Mouse (Mus musculus): ENCODE measurements around the gene Plekha8. TPM values are rescaled to one million over a fixed set of nuclear protein-coding genes. Genes with fewer than 3 reads are reported as not detected.

Gene Plekha8
- 4.0 TPM for polyA plus RNA-seq (2017; shearing (Covaris generic))

DNA sequence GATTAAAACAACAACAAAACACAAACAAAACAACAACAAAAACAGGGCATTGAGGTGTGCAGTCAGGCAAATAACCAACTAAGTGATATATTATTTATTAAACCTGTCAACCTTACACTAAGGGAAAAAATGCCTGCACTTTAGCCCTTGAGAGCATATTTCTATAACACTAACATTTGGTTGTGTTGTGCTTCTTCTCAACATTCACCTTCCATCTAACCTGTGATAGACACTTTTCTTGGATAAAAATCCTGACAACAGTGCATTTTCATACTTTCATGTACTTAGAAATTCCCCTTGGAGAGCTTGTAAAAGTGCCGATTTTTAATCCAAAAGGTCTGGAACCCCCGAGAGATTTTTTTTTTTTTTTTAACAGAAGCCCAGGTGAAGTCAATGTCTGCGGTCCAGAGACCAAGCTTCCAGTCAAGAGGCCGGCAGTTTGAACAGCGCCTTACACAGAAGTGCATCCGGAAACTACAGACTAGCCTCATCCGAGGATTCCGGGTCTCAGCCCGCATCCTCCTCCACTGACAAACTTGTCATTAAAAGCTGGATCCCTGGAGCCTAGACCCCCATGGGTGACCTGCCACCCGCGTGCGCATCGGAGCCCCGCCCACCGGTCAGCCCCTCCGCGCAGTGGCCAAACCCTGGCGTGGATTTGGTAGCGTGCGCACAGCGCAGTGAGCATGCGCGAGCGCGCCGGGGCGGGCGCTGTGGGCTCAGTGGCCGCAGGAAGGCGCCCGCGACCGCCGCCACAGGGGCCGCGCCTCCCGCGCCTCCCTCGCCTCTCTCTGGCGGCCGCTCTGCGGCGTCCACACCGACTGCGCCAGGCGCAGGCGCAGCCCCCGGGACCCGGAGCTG is at the start of gene Plekha8:
Plekha8 (plus strand) TSS at position 643 of the 861 bp plus-strand sequence.

DNA sequence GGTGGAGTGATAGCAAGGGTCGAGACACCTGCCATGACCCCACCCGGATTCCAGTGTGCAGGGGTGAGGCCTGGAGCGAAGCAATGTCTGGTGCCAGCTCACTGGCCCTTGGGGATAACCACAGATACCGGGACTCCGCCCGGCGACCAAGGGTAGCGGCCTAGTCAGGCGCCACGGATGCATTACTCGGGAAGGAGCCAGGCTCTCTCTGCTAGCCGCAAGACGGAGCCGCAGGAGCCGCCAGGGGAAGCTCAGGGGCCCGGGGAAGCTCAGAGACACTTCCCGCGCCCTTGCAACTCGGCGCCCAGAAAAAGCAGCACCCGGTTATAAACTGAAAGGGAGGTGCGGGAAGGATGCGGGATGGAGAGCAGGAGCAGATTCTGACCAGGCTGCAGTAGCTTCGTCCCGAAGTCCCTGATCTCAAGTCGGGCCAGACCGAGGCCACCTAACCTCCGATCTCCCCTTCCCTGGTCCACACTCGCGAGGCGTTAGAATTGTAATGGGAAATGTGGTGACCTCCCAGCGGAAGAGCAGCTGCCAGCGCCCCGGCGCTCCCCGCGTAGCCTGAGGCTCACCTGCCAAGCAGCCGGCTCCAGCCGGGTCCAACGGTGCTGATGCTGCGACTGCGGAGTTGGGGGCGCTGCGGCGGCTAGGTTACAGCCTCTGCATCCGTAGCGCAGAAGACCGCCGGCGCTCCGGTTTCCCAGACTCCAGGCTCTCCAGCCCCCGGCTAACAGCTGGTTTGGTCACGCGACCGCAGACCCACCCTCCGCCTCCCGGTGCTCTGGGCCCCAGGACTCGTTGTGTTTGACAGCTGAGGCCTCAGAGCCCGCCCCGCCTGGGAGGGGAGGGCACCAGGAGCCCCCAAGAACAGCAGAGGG is 29.0 kb upstream of the Plekha8 start, which contains the start of gene Scrn1:
Scrn1 (minus strand) TSS at position 825 of the 881 bp plus-strand sequence.

DNA sequence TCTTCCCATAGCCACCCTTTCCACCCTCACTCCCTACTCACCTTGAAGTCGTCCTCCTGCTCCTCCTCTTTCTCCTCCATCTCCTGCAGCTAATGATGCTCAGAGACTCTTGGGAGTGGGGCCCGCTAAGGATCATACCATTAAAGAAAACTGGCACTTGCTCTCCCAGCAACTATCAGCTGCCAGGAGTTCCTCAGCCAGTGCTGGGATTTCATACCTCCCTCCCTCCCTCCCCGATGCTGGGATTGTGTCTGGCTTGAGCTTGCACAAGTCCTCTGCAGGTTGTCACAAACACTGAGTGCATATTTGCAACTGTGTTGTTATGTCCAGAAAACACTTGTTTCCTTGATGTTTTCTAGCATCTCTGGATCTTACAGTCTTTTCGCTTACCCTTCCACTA is 2.3 kb downstream of the Plekha8 start, which contains the start of gene Fkbp14:
Fkbp14 (minus strand) TSS at position 101 of the 400 bp plus-strand sequence.

DNA sequence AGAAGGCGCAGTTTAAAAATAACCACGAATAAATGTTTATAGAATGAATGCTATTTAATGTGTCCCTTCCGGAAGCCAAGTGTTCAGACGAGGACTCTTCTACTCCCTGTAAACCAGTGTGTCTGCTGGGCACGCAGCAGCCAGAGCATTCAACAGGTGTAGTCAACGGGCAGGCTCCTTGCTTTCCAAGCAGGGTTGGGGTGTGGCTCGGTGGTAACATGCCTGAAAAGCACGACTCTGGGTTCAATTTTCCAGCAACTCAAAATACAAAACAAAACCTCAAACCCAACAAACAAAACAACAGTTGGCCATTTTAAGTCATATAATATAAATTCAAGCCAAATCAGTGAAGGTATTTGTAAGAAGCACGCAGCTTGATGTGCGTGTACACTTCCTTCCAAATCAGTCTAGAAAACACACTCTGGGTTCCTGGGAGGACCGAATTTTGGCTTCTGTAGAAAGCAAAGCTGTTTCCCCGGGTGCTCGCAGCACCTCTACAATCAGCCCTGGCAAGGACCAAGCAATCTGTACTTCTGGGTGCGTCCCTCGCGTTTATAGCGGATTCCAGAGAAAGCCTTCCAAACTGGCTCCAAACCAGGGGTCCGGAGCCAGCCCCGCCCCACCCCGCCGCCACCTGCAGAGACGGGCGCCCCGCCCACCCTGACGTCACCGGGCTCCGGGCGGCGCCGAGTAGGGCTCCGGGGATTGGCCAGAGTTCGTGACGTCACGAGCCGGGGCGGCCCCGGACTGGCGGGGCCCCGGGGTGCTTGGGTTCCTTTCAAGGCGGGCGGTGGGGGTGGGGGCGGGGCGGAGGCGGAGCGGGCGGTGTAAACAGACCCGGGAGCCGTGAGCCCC is 86.2 kb downstream of the Plekha8 start, which contains the start of gene Mturn:
Mturn (plus strand) TSS at position 734 of the 855 bp plus-strand sequence.

Other genes starting within 250 kb of the Plekha8 start
- 0.17 TPM for gene Wipf3, start 165.5 kb upstream of the Plekha8 start, polyA plus RNA-seq (2017; shearing (Covaris generic))
- not detected for gene Scrn1, start 28.6 kb upstream of the Plekha8 start, polyA plus RNA-seq (2017; shearing (Covaris generic))
- gene Fkbp14, start 2.2 kb downstream of the Plekha8 start, polyA plus RNA-seq (2017; shearing (Covaris generic)), result not detected
- gene Mturn, start 86.5 kb downstream of the Plekha8 start, polyA plus RNA-seq (2017; shearing (Covaris generic)), result 36.4 TPM
- gene Znrf2, start 221.8 kb downstream of the Plekha8 start, polyA plus RNA-seq (2017; shearing (Covaris generic)), result 152 TPM

Data from naive thymus-derived CD4-positive, alpha-beta T cell, adult 5 months (primary cell).